Mouse (Mus musculus): Measurements from ENCODE around the gene Mctp2.

DNA sequence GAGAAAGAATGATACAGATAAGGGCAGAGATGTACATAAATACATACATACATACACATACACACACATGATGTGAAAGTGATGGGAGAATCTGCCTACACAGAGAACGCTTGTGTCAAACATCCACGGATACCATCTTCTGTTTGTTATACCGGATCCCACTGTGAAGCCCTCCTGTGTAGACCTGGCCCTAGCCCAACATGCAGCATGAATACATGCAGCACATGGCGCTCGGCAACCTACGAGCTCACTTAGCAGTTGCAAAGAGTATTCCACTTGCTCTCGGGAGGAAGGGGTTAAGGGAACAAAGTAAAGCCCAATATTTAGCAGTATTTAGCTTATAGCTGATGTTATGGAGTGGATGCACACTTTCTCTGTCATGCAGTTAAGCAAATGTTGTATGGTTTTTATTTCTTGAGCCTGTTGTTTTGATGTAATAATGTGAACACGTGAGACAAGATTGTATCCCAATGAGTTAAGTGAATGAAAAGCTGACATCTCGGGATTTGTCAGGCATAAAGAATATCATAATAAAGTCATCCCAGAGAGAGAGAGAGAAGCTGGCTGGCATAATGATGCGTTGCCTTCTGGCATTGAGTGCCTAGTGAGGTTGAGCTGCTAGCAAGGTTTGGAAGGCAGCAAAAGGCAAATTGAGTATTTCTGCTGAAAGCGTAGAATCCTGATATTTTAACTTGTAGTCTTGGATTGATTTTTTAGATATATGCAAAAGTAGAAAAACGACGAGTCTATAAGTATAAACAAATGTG, 234.8 kb downstream of the Mctp2 start:
- TF ChIP-seq POLR2A (IDR thresholded peaks at IDR 0.05; ENCODE audit: extremely low read depth, insufficient read depth, low read length) (no peak), CTCF (IDR thresholded peaks at IDR 0.05; ENCODE audit: extremely low read depth, insufficient read depth, low read length) (no peak)
